Mouse (Mus musculus) ES-E14 (cell line): Measurements from ENCODE around the gene Ggt7. TPM values are rescaled to one million over a fixed set of nuclear protein-coding genes. Genes with fewer than 3 reads are reported as not detected.
"Not testable (repeated sequence)": the region's sequence is repeated elsewhere in the genome, so short reads cannot be mapped to it uniquely, and the experiment has no call there.

Source experiments
- DNase-seq: peaks from one replicate; pipeline ENCODE4 v3.0.0-alpha.2; 2013; ENCODE audit warnings: low read depth, low spot score
- H3K27ac ChIP-seq: 2 replicates; pipeline ENCODE4 v1.5.1; 2012; ENCODE audit warnings: low read depth, mild to moderate bottlenecking, low read length, moderate library complexity, mixed read lengths; ENCODE audit not compliant: poor library complexity, insufficient read depth, severe bottlenecking
- H3K36me3 ChIP-seq: 2 replicates; pipeline ENCODE4 v1.6.1; 2012; ENCODE audit warnings: mild to moderate bottlenecking, low read length, moderate library complexity, mixed read lengths; ENCODE audit not compliant: control insufficient read depth, poor library complexity, insufficient read depth, severe bottlenecking
- H3K4me1 ChIP-seq, 2 experiments: fragments of 150-350 bp in 1 of 2; sonication (generic) in 1 of 2; 2 replicates each; pipeline ENCODE4 v1.6.1; 2012; ENCODE audit warnings: low read length in 2 of 2, mild to moderate bottlenecking in 1 of 2, mixed read lengths in 1 of 2; ENCODE audit not compliant: control insufficient read depth in 2 of 2, insufficient read depth in 2 of 2, poor library complexity in 1 of 2
- H3K4me3 ChIP-seq, 2 experiments: fragments of 150-350 bp in 1 of 2; sonication (generic) in 1 of 2; 2 replicates each; pipeline ENCODE4 v1.5.1; 2012; ENCODE audit warnings: low read length in 2 of 2, low read depth in 1 of 2, mild to moderate bottlenecking in 1 of 2, mixed read lengths in 1 of 2; ENCODE audit not compliant: insufficient read depth in 1 of 2, poor library complexity in 1 of 2, severe bottlenecking in 1 of 2
- H3K9ac ChIP-seq: 2 replicates; pipeline ENCODE4 v1.6.1; 2012; ENCODE audit warnings: low read depth, mild to moderate bottlenecking, low read length, mixed read lengths; ENCODE audit not compliant: poor library complexity, insufficient read depth, severe bottlenecking
- H3K9me3 ChIP-seq: fragments of 150-350 bp; sonication (generic); 2 replicates; pipeline ENCODE4 v1.6.1; 2012; ENCODE audit warnings: low read depth, mild to moderate bottlenecking, low read length; ENCODE audit not compliant: control insufficient read depth, insufficient read depth
- CHD2 ChIP-seq: IDR thresholded peaks from 2 replicates; pipeline ENCODE4 v1.6.1; 2014; ENCODE audit warnings: mild to moderate bottlenecking, low read depth, low read length, inconsistent platforms
- HCFC1 ChIP-seq: IDR thresholded peaks from 2 replicates; pipeline ENCODE4 v1.6.1; 2012; ENCODE audit warnings: low read length, inconsistent platforms, borderline replicate concordance; ENCODE audit not compliant: insufficient read depth
- MAFK ChIP-seq: IDR thresholded peaks from 2 replicates; pipeline ENCODE4 v1.6.1; 2014; ENCODE audit warnings: mild to moderate bottlenecking, low read depth, low read length, inconsistent platforms; ENCODE audit not compliant: insufficient read depth
- ZC3H11A ChIP-seq: IDR thresholded peaks from 2 replicates; pipeline ENCODE4 v1.6.1; 2012; ENCODE audit warnings: low read depth, mild to moderate bottlenecking, inconsistent platforms, low read length, borderline replicate concordance
- ZNF384 ChIP-seq: IDR thresholded peaks from 2 replicates; pipeline ENCODE4 v1.6.1; 2012; ENCODE audit warnings: low read depth, low read length, inconsistent platforms
- in situ Hi-C, 2 experiments: fragments of 600-800 bp; cut with MboI; formaldehyde crosslinking; loops; one replicate each; pipeline ENCODE4 v1.15.1; 2025; ENCODE audit warnings: low sequenced_read_pairs in 2 of 2, inconsistent platforms in 1 of 2; ENCODE audit not compliant: unreplicated experiment in 2 of 2
- total RNA-seq: library from RNA; depleted of rRNA; stranded (reverse); fragments of 300-350 nt; gene quantifications from 2 replicates; pipeline ENCODE4 v1.2.3, GENCODE M21; 2012

The Ggt7 gene
- total RNA-seq, 1 experiment = 3.6 TPM

DNA sequence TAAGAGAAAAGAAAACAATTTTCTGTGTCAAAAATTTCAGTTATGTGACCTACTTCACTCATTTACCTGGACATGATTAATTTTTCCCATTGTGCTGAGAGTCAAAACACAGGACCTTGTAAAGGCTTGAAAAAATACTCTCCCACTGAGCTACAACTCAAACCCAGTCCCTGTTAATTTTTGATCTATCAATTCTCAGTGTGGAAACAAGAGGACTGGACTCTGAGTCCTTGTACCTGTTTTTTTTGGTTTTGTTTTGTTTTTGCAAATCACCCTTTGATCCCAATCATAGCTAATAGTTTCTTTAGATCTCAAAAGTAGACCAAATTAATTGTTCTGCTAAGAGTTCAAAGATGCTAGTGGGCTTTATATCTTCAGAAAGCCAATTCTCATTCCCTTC, 21.7 kb upstream of the Ggt7 start:
- no peak overlapping the region for H3K27ac ChIP-seq
- in situ Hi-C loops = no loop called here
- no peak overlapping the region for H3K4me3 ChIP-seq
- no peak for DNase-seq
- TF ChIP-seq HCFC1 (no peak), ZC3H11A (no peak), ZNF384 (no peak)
- no peaks in the 10 kb centered on the region for H3K9me3 ChIP-seq
- H3K4me1 ChIP-seq = no peaks in the 10 kb centered on the region
- H3K9ac ChIP-seq = no peak overlapping the region
- no peaks in the 10 kb centered on the region for H3K36me3 ChIP-seq

DNA sequence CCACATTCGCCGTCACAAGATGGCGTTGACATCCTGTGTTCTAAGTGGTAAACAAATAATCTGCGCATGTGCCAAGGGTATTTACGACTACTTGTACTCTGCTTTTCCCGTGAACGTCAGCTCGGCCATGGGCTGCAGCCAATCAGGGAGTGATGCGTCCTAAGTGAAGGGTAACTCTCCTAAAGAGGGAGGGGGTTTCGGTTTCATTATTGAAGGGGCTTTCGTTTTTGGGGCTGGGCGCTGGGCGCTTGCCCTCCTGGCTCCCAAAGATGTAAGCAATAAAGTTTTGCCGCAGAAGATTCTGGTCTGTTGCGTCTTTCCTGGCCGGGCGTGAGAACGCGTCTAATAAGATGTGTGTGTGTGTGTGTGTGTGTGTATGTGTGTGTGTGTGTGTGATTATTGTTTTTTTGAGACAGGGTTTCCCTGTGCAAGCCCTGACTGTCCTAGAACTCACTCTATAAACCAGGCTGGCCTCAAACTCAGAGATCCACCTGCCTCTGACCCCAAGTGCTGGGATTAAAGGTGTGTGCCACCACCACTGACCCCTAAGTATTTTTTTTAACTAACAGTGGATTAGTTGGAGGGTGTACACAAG, 20.5 kb upstream of the Ggt7 start:
- in situ Hi-C loops, H3K9me3 ChIP-seq, H3K4me3 ChIP-seq, H3K36me3 ChIP-seq, H3K4me1 ChIP-seq, H3K9ac ChIP-seq, H3K27ac ChIP-seq, DNase-seq: not testable (repeated sequence)

- H3K36me3 ChIP-seq = no peaks in the 10 kb centered on the region
- no peak overlapping the region for H3K4me3 ChIP-seq
- TF ChIP-seq ZC3H11A (no peak), MAFK (no peak), HCFC1 (no peak), CHD2 (no peak), ZNF384 (no peak)
- no peak overlapping the region for H3K27ac ChIP-seq
- no peaks in the 10 kb centered on the region for H3K9me3 ChIP-seq
- DNase-seq = no peak
- in situ Hi-C loops = no loop called here
- no peaks in the 10 kb centered on the region for H3K4me1 ChIP-seq
- no peak overlapping the region for H3K9ac ChIP-seq
These were observed 19.9 kb upstream of the Ggt7 start for GRCm38 (mm10) chr2:155537761-155538462.

- no peaks in the 10 kb centered on the region for H3K36me3 ChIP-seq
- no peak overlapping the region for H3K9ac ChIP-seq
- no peak for DNase-seq
- no peaks in the 10 kb centered on the region for H3K4me1 ChIP-seq
- TF ChIP-seq CHD2 = no peak
- TF ChIP-seq MAFK = no peak
- TF ChIP-seq HCFC1 = no peak
- no peak for TF ChIP-seq ZC3H11A
- no peak for TF ChIP-seq ZNF384
- no peak overlapping the region for H3K27ac ChIP-seq
- no peaks in the 10 kb centered on the region for H3K9me3 ChIP-seq
- H3K4me3 ChIP-seq = no peak overlapping the region
- in situ Hi-C loops = no loop called here
These were observed 18.3 kb upstream of the Ggt7 start for GRCm38 (mm10) chr2:155536292-155536691.

GRCm38 (mm10) chr2:155527367-155527766, 9.3 kb upstream of the Ggt7 start:
- TF ChIP-seq MAFK (no peak), CHD2 (no peak), ZNF384 (no peak), ZC3H11A (no peak), HCFC1 (no peak)
- H3K27ac ChIP-seq = no peak overlapping the region
- no peaks in the 10 kb centered on the region for H3K4me1 ChIP-seq
- no peak overlapping the region for H3K4me3 ChIP-seq
- no peaks in the 10 kb centered on the region for H3K36me3 ChIP-seq
- H3K9ac ChIP-seq = no peak overlapping the region
- no peak for DNase-seq
- in situ Hi-C loops = no loop called here
- H3K9me3 ChIP-seq = no peaks in the 10 kb centered on the region
